Mouse (Mus musculus): ENCODE measurements around the gene Igsf8. TPM values are rescaled to one million over a fixed set of nuclear protein-coding genes. Genes with fewer than 3 reads are reported as not detected.

Gene Igsf8
- polyA plus RNA-seq, 1 experiment, result 95.3 TPM

DNA sequence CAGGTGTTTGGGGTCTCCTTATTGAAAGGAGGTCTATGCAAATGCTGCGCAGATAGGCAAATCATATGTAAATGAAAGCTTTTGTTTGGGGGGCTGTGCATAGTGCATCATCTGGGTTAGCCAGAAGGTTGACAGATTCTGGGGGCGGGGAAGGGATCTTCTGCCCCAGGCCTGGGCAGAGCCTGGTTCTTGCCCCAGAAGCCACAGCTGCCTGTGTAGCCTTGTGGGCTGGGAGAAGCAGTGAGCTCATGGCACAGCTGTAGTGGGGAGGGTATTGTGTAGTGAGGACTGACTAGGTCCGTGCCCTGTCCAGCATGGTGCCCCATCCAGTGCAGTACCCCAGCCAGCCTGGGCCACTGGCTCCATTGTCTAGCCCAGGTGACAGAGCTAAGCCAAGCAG is 53.5 kb downstream of the Igsf8 start:
- H3K79me3 ChIP-seq (ENCODE audit: low read depth), result peaks cover 7% of the 10 kb centered on the region
- no peaks in the 10 kb centered on the region for H3K36me3 ChIP-seq (ENCODE audit: control insufficient read depth, insufficient read depth)
- TF ChIP-seq MYOD1 (IDR thresholded peaks at IDR 0.05; ENCODE audit: control insufficient read depth, insufficient read length, low read depth) (no peak), CEBPB (IDR thresholded peaks at IDR 0.05; ENCODE audit: low read depth) (no peak), CTCF (IDR thresholded peaks at IDR 0.05; ENCODE audit: control insufficient read depth, insufficient read depth, insufficient read length) (no peak), MYOG (IDR thresholded peaks at IDR 0.05; ENCODE audit: control insufficient read depth, extremely low read depth, insufficient read length) (no peak), FOSL1 (IDR thresholded peaks at IDR 0.05; ENCODE audit: insufficient read depth, low read length, poor library complexity, severe bottlenecking) (no peak), USF1 (IDR thresholded peaks at IDR 0.05; ENCODE audit: low read depth) (no peak), MAX (IDR thresholded peaks at IDR 0.05) (no peak)
- H3ac ChIP-seq (ENCODE audit: control insufficient read depth, insufficient read length, low read depth), result no peak overlapping the region
- H3K27me3 ChIP-seq (ENCODE audit: control insufficient read depth, insufficient read depth, insufficient read length), result no peaks in the 10 kb centered on the region
- no peak overlapping the region for H3K4me3 ChIP-seq (ENCODE audit: insufficient read depth, poor library complexity, severe bottlenecking)
- H3K79me2 ChIP-seq (ENCODE audit: control insufficient read depth, insufficient read depth), result peaks cover 16% of the 10 kb centered on the region

DNA sequence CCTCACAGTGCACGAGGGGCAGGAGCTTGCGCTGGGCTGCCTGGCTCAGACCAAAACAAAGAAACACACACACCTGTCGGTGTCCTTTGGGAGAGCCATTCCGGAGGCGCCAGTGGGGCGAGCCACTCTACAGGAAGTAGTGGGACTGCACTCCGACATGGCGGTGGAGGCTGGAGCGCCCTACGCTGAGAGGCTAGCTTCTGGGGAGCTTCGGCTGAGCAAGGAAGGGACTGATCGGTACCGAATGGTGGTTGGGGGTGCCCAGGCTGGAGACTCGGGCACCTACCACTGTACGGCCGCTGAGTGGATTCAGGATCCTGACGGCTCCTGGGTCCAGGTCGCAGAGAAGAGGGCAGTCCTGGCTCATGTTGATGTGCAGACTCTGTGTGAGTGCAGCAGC is 56.0 kb downstream of the Igsf8 start:
- Histone ChIP-seq H3ac (ENCODE audit: control insufficient read depth, insufficient read length, low read depth) (no peak overlapping the region), H3K79me3 (ENCODE audit: low read depth) (peaks cover 7% of the 10 kb centered on the region), H3K4me3 (ENCODE audit: insufficient read depth, poor library complexity, severe bottlenecking) (no peak overlapping the region), H3K27me3 (ENCODE audit: control insufficient read depth, insufficient read depth, insufficient read length) (no peaks in the 10 kb centered on the region), H3K36me3 (ENCODE audit: control insufficient read depth, insufficient read depth) (no peaks in the 10 kb centered on the region), H3K79me2 (ENCODE audit: control insufficient read depth, insufficient read depth) (peaks cover 16% of the 10 kb centered on the region)
- TF ChIP-seq USF1 (IDR thresholded peaks at IDR 0.05; ENCODE audit: low read depth) (no peak), CEBPB (IDR thresholded peaks at IDR 0.05; ENCODE audit: low read depth) (no peak), MAX (IDR thresholded peaks at IDR 0.05) (no peak), MYOD1 (IDR thresholded peaks at IDR 0.05; ENCODE audit: control insufficient read depth, insufficient read length, low read depth) (no peak), MYOG (IDR thresholded peaks at IDR 0.05; ENCODE audit: control insufficient read depth, extremely low read depth, insufficient read length) (no peak), FOSL1 (IDR thresholded peaks at IDR 0.05; ENCODE audit: insufficient read depth, low read length, poor library complexity, severe bottlenecking) (no peak), CTCF (IDR thresholded peaks at IDR 0.05; ENCODE audit: control insufficient read depth, insufficient read depth, insufficient read length) (no peak)

DNA sequence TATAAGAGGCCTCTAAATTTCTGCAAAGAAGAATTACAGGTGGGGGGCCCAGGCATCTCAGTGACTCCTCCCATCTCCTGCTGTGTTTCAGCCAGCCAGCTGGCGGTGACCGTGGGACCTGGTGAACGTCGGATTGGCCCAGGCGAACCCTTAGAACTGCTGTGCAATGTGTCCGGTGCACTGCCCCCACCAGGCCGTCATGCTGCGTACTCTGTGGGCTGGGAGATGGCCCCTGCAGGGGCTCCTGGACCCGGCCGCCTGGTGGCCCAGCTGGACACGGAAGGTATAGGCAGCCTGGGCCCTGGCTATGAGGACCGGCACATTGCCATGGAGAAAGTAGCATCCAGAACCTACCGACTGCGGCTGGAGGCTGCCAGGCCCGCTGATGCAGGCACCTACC is 56.5 kb downstream of the Igsf8 start:
- Histone ChIP-seq H3K27me3 (ENCODE audit: control insufficient read depth, insufficient read depth, insufficient read length) (no peaks in the 10 kb centered on the region), H3K79me3 (ENCODE audit: low read depth) (peaks cover 7% of the 10 kb centered on the region), H3K79me2 (ENCODE audit: control insufficient read depth, insufficient read depth) (peaks cover 11% of the 10 kb centered on the region), H3K36me3 (ENCODE audit: control insufficient read depth, insufficient read depth) (no peaks in the 10 kb centered on the region), H3K4me3 (ENCODE audit: insufficient read depth, poor library complexity, severe bottlenecking) (no peak overlapping the region), H3ac (ENCODE audit: control insufficient read depth, insufficient read length, low read depth) (no peak overlapping the region)
- TF ChIP-seq CTCF (IDR thresholded peaks at IDR 0.05; ENCODE audit: control insufficient read depth, insufficient read depth, insufficient read length) (no peak), MYOG (IDR thresholded peaks at IDR 0.05; ENCODE audit: control insufficient read depth, extremely low read depth, insufficient read length) (no peak)

DNA sequence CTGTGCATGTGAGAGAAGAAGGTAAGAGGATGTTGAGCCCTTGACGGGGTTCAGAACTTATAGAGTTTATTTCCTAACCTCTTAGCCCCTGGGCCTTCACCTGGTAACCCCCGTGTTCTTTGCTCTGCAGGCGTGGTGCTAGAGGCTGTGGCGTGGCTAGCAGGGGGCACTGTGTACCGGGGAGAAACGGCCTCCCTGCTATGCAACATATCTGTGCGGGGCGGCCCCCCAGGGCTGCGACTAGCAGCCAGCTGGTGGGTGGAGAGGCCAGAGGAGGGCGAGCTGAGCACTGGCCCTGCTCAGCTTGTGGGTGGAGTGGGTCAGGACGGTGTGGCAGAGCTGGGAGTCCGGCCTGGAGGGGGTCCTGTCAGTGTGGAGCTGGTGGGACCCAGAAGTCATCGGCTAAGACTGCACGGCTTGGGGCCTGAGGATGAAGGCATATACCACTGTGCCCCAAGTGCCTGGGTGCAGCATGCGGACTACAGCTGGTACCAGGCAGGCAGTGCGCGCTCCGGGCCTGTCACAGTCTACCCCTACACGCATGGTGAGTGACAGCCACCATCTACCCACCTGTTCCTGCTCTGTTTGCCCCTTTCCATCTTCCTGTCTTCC is 57.1 kb downstream of the Igsf8 start:
- H3K27me3 ChIP-seq (ENCODE audit: control insufficient read depth, insufficient read depth, insufficient read length), result no peaks in the 10 kb centered on the region
- no peaks in the 10 kb centered on the region for H3K36me3 ChIP-seq (ENCODE audit: control insufficient read depth, insufficient read depth)
- TF ChIP-seq MAX (IDR thresholded peaks at IDR 0.05) (no peak), MYOG (IDR thresholded peaks at IDR 0.05; ENCODE audit: control insufficient read depth, extremely low read depth, insufficient read length) (no peak), CEBPB (IDR thresholded peaks at IDR 0.05; ENCODE audit: low read depth) (no peak), USF1 (IDR thresholded peaks at IDR 0.05; ENCODE audit: low read depth) (no peak), FOSL1 (IDR thresholded peaks at IDR 0.05; ENCODE audit: insufficient read depth, low read length, poor library complexity, severe bottlenecking) (no peak), CTCF (IDR thresholded peaks at IDR 0.05; ENCODE audit: control insufficient read depth, insufficient read depth, insufficient read length) (no peak), MYOD1 (IDR thresholded peaks at IDR 0.05; ENCODE audit: control insufficient read depth, insufficient read length, low read depth) (no peak)
- H3K79me2 ChIP-seq (ENCODE audit: control insufficient read depth, insufficient read depth), result peaks cover 5% of the 10 kb centered on the region
- no peak overlapping the region for H3K4me3 ChIP-seq (ENCODE audit: insufficient read depth, poor library complexity, severe bottlenecking)
- H3K79me3 ChIP-seq (ENCODE audit: low read depth), result peaks cover 7% of the 10 kb centered on the region
- H3ac ChIP-seq (ENCODE audit: control insufficient read depth, insufficient read length, low read depth), result no peak overlapping the region

DNA sequence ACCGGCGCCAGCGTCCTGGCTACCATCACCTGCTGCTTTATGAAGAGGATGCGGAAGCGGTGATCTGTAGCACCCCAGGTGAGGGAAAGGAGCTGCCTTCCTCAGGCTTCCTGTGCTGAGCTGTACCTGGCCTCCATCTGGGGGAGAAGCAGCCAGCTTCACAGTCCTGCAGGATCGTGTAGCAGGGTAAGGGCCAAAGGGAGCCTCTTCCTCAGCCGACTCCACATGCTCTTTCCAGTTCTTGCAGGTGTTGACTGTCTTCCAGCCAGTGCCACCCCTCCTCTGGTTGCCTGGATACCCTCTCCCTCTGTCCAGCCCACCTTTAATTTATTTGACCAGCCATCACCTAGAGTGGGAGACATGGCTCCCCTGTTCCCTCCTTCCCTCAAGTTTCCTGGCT is 57.9 kb downstream of the Igsf8 start:
- peaks cover 6% of the 10 kb centered on the region for H3K79me3 ChIP-seq (ENCODE audit: low read depth)
- H3K27me3 ChIP-seq (ENCODE audit: control insufficient read depth, insufficient read depth, insufficient read length), result no peaks in the 10 kb centered on the region
- no peaks in the 10 kb centered on the region for H3K79me2 ChIP-seq (ENCODE audit: control insufficient read depth, insufficient read depth)
- no peak overlapping the region for H3ac ChIP-seq (ENCODE audit: control insufficient read depth, insufficient read length, low read depth)
- no peak overlapping the region for H3K4me3 ChIP-seq (ENCODE audit: insufficient read depth, poor library complexity, severe bottlenecking)
- H3K36me3 ChIP-seq (ENCODE audit: control insufficient read depth, insufficient read depth), result no peaks in the 10 kb centered on the region
- no peak for TF ChIP-seq CTCF (IDR thresholded peaks at IDR 0.05; ENCODE audit: control insufficient read depth, insufficient read depth, insufficient read length)
- no peak for TF ChIP-seq MAX (IDR thresholded peaks at IDR 0.05)
- no peak for TF ChIP-seq CEBPB (IDR thresholded peaks at IDR 0.05; ENCODE audit: low read depth)
- TF ChIP-seq FOSL1 (IDR thresholded peaks at IDR 0.05; ENCODE audit: insufficient read depth, low read length, poor library complexity, severe bottlenecking), result no peak
- TF ChIP-seq MYOG (IDR thresholded peaks at IDR 0.05; ENCODE audit: control insufficient read depth, extremely low read depth, insufficient read length), result no peak
- TF ChIP-seq MYOD1 (IDR thresholded peaks at IDR 0.05; ENCODE audit: control insufficient read depth, insufficient read length, low read depth), result no peak
- no peak for TF ChIP-seq USF1 (IDR thresholded peaks at IDR 0.05; ENCODE audit: low read depth)

DNA sequence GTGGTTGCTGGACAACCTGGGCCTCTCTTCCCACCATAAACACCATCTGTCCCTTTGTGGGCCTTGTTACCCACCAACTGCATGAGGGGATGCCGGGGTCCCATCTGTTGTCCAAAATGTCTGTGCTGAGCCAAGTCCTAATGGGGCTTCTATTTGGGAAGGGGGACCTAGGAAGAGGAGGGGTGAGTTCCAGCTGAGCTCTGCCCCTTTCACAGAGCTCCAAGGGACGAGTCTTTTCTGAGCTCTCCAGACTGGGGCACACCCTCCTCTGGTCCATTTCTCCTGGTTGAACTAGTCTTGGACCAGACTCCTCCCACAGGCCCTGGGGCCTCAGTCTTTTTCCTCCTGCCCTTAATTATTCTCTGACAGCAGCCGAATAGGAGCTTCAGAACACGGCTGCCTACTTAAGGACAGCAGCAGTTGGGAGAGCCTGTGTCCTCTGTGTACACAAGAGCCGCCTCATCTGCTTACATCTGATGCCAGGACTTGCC is 58.5 kb downstream of the Igsf8 start:
- Histone ChIP-seq H3ac (ENCODE audit: control insufficient read depth, insufficient read length, low read depth) (no peak overlapping the region), H3K36me3 (ENCODE audit: control insufficient read depth, insufficient read depth) (no peaks in the 10 kb centered on the region), H3K79me2 (ENCODE audit: control insufficient read depth, insufficient read depth) (no peaks in the 10 kb centered on the region), H3K27me3 (ENCODE audit: control insufficient read depth, insufficient read depth, insufficient read length) (no peaks in the 10 kb centered on the region), H3K79me3 (ENCODE audit: low read depth) (peaks cover 3% of the 10 kb centered on the region), H3K4me3 (ENCODE audit: insufficient read depth, poor library complexity, severe bottlenecking) (no peak overlapping the region)
- no peak for TF ChIP-seq MYOD1 (IDR thresholded peaks at IDR 0.05; ENCODE audit: control insufficient read depth, insufficient read length, low read depth)
- TF ChIP-seq USF1 (IDR thresholded peaks at IDR 0.05; ENCODE audit: low read depth), result no peak
- no peak for TF ChIP-seq MAX (IDR thresholded peaks at IDR 0.05)
- no peak for TF ChIP-seq CTCF (IDR thresholded peaks at IDR 0.05; ENCODE audit: control insufficient read depth, insufficient read depth, insufficient read length)
- no peak for TF ChIP-seq CEBPB (IDR thresholded peaks at IDR 0.05; ENCODE audit: low read depth)
- TF ChIP-seq FOSL1 (IDR thresholded peaks at IDR 0.05; ENCODE audit: insufficient read depth, low read length, poor library complexity, severe bottlenecking), result no peak
- no peak for TF ChIP-seq MYOG (IDR thresholded peaks at IDR 0.05; ENCODE audit: control insufficient read depth, extremely low read depth, insufficient read length)

All from C2C12 (cell line).